Mouse (Mus musculus): Measurements from ENCODE around the gene Gm3633.
"Not testable (repeated sequence)": the region's sequence is repeated elsewhere in the genome, so short reads cannot be mapped to it uniquely, and the experiment has no call there.

Gene Gm3633

DNA sequence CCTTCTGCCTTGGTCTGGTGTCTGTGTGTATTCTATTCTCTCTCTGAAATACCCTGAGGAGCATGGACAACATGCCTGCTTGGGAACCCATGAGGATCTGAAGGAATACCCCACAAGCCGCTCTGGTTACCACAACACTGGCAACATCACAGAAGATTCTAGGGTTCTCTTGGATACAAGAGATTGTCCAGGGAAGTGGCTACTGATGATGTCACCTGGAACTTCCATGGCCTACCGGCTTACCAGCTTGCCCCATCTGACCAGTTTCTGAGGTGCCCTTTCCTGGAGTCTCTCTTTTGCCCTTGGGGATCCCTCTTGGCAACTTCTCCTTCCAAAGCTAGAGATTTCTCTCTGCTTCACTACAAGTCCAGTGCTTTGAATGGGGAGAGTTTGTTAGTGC lies at the start of gene Gm3633:
Gene Gm3633, minus strand, starts transcription at position 101 of the 400 bp plus-strand sequence.
- DNase-seq = not testable (repeated sequence)

DNA sequence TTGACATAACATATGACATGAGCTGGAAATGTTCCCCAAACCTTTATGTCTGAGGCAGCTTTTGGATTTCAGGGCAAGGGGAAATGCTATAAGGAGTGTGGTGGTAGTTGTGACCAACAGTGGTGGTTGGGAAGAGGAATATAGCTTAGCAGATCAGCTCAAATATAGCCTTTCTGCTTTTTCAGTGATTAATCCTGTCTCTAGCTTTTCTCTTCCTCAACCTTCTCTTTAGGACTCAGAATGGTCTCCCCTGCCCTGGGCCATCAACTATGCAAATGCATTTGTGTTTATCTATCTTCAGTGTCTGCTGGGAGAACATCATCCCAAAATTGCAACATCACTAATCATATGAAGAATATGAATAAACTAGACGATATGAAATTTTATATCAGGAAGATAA lies 13.9 kb upstream of the Gm3633 start, which contains the start of gene Gm10378:
Gene Gm10378, plus strand, starts transcription at position 301 of the 400 bp plus-strand sequence.
- not testable (repeated sequence) for DNase-seq

DNA sequence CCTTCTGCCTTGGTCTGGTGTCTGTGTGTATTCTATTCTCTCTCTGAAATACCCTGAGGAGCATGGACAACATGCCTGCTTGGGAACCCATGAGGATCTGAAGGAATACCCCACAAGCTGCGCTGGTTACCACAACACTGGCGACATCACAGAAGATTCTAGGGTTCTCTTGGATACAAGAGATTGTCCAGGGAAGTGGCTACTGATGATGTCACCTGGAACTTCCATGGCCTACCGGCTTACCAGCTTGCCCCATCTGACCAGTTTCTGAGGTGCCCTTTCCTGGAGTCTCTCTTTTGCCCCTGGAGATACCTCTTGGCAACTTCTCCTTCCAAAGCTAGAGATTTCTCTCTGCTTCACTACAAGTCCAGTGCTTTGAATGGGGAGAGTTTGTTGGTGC lies 41.9 kb downstream of the Gm3633 start, which contains the start of gene Gm17124:
Gene Gm17124, minus strand, starts transcription at position 101 of the 400 bp plus-strand sequence.
- DNase-seq = not testable (repeated sequence)

Measured in cerebellum, adult 11-12 months (tissue).